Mouse (Mus musculus): ENCODE results near the gene Myzap.

The Myzap gene

GRCm38 (mm10) chr9:71478596-71478995, 113.6 kb downstream of the Myzap start:
- no peak for DNase-seq

- DNase-seq: no peak
Measured at GRCm38 (mm10) chr9:71476601-71477000, 115.6 kb downstream of the Myzap start.

GRCm38 (mm10) chr9:71475536-71475935, 116.6 kb downstream of the Myzap start:
- DNase-seq: no peak

GRCm38 (mm10) chr9:71467434-71467833, 124.7 kb downstream of the Myzap start:
- DNase-seq: no peak

GRCm38 (mm10) chr9:71466111-71466510, 126.0 kb downstream of the Myzap start:
- peak in 1 of 2 experiments; percentile 47 for DNase-seq

- DNase-seq: no peak
Measured at GRCm38 (mm10) chr9:71463072-71463667, 129.0 kb downstream of the Myzap start.

GRCm38 (mm10) chr9:71456738-71457137, 135.4 kb downstream of the Myzap start:
- DNase-seq: no peak
